Mouse (Mus musculus): Measurements from ENCODE around the gene Mroh9.
A peak's percentile ranks its signal among the peaks of the same experiment; 100 is the strongest.

Mroh9 gene

DNA sequence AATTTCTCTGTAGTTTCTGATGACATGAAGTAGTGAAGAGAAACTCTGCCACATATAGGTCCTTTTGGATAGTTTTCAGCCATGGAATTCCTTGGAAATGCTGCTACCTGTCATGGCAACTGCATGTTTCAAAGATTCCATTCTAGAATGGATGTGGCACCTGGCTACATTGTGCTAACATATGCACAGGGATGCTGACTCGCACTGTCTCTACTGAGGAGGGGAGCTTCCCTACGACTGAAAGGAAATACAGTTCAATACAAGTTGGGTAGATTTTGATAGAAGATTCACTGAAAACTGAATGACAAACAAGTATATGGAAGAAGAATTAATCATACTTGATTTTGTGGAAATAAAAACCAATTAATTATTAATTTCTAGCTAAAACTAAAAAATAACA lies at the start of gene Mroh9:
Gene Mroh9 (minus strand): TSS at position 101 of the 400 bp plus-strand sequence.
- no peak for DNase-seq (ENCODE audit: low spot score in 2 of 2)

- no peak for DNase-seq (ENCODE audit: low spot score in 2 of 2)
Measured at GRCm38 (mm10) chr1:163129976-163130375, 44.5 kb upstream of the Mroh9 start.

DNA sequence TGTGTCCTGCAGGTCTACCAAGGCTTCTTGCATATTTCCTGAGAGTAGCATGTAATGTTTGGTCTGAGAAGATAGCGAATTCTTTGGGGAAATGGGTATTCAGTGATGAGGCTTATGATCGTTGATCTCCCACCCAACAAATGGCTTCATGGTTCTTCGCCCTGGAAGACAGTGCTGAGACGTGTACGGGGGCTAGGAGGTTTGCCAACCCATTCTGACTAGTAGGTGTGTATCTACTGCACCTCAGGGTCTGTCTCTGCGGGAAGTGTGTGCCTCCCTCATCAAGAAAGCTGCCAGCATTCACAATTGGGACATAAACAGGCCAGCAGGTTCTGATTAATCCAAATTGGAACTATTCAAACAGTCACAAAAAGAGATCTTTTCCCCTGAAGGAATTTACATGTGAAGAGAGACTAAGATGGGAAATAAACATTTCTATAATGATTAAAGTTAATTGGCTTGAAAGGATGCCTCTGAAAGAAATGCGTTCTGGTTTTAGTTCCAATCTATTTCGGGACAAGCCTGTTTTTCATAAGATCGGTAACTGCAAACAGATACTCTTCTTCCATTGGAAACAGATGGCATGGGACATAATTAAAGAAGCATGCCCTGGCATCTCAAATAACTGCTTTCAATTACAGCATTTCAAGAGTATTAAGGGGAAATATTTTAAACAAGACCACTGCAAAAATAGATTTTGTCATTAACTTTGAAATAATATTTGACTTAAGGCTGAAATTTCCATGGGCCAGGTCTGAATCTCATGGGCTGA lies 43.8 kb upstream of the Mroh9 start:
- DNase-seq (ENCODE audit: low spot score in 2 of 2), result no peak

DNA sequence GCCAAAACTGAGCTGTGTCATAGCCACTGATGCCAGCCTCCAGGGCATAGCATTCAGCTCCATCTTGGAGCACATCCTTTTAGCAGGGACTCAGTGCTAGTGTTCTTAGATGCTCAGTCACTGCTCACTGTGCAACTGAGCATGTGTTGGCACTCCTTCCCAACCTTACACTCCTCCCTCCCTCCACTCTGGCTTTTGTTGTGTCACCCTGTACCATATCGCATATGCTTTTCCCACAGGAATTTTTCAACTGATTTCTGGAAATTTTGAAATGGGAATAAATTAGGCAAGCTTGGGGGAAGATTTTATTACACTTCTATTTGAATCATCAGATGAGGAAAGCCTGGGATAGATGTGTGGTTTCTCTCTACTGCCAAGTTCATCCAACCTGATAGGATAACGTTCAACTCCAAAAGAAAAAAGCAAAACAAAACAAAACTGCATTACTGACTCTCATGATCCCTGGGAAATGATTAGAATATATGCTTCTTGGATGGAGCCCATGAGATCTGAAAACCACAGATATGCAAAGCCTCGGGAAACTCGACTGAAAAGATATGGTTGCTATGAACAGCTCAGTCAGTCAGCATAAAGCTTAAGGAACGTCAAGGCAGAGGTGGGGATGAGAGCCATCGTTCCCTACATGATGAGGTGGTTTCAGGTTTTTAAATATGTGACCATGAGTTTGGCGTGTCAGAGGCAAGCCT lies 40.9 kb upstream of the Mroh9 start:
- no peak for DNase-seq (ENCODE audit: low spot score in 2 of 2)

DNA sequence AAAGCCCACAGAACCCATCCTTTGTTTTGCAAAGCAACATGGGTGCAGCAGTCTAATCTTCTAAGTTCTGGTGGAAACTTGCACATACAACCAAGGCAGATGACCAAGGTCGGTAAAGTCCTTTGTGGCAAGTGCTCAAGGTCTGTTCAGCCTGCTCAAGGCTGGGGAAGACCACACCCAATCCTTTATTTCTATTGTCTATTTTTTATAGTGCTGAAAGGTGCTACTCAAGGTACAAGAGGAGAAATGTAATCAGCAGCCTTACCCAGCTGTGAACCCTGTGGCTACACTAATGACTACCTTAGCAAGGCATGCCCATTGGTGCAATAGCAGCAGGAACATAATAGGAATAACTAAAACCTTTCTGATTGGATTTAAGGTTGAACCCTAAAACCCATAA lies 36.9 kb upstream of the Mroh9 start:
- no peak for DNase-seq (ENCODE audit: low spot score in 2 of 2)

GRCm38 (mm10) chr1:163113461-163114174 lies 28.1 kb upstream of the Mroh9 start:
- DNase-seq (ENCODE audit: low spot score in 2 of 2), result no peak

DNA sequence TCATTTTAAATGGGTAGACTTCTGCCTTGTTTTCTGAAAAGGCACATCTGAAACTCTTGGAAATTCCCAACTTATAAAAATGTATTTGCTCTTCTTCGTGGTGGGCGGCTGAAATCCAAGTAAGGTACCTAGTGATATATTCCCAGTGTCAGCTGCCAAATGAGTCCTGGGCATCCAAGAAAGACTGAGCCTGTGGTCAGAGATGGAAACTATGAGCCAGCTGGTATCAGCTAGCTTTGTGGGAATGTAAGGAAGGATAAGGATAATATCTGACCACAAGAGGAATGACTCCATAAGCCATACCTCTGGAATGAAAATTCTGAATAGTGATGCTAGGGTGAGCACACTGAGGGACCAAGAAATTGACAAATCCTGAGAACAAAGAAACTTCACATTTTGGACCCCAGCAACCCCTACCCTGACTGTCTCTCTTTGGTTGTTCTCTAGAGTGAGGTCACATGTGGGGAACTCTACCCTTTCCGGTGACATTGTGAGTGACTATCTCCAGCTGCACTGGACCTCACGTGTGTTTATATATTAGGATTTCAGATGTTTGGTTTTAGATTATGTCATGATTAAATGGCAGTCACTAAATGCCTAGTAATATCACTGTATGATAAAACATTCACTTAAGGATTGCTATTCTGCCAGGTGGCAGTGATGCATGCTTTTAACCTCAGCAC lies 27.2 kb upstream of the Mroh9 start:
- no peak for DNase-seq (ENCODE audit: low spot score in 2 of 2)

DNA sequence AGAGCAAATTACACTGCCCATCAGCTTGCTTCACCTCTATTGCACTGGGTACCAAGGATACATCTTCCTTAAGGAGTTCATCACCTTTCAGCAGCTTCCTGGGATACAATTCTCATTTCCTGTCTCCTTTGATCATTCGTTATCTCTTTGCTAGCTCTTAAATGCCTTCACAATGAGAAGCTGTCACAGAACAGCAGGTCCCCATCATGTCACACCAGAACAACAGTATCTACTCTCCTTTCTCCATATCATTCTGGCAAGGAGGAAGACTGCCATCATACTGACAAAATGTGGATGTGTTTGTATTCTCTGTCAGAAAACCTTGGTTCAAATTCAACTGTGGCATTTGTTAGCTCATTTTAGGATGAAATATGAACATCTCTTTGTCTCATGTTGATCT lies 19.5 kb upstream of the Mroh9 start:
- no peak for DNase-seq (ENCODE audit: low spot score in 2 of 2)

GRCm38 (mm10) chr1:163091438-163092155 lies 6.1 kb upstream of the Mroh9 start:
- DNase-seq (ENCODE audit: low spot score in 2 of 2), result no peak

- peak; percentile 12 to 36 for DNase-seq (ENCODE audit: low spot score in 2 of 2)
Measured at GRCm38 (mm10) chr1:163070502-163070901, 15.0 kb downstream of the Mroh9 start.

DNA sequence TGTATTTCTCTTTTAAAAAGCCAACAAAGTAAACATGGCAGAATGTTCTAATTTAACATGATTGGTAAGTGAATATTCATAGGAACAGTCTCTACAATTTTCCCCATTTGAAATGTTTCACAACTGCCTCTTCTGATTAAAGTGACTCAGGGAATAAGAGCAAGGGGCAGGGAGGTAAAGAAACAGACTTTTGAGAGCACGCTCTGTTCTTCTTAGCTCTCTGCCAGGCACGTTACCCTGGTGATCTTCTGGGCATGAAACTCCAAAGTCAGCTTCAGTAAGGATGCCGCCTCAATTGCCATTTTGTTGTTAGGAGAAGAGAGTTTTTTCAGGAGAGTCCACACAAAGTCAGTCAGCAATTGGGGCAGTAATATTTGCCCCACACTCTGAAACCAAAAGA lies 25.1 kb downstream of the Mroh9 start:
- DNase-seq (ENCODE audit: low spot score in 2 of 2), result no peak

DNA sequence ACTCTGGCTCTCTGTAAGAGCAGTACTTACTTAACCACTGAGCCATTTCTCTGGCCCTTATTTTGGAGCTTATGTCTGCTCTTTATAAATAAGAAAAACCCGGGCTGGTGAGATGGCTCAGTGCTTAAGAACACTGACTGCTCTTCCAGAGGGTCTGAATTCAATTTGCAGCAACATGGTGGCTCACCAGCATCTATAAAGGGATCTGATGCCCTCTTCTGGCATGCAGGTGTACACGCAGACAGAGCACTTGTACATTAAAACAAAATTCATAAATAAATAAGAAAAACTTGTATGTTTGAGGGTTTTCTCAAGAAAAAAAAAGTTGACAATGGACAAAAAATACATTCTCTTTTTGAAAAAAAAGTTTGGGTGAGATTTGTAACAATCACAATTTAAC lies 28.1 kb downstream of the Mroh9 start:
- no peak for DNase-seq (ENCODE audit: low spot score in 2 of 2)

GRCm38 (mm10) chr1:163055629-163056028 lies 29.8 kb downstream of the Mroh9 start:
- no peak for DNase-seq (ENCODE audit: low spot score in 2 of 2)

DNA sequence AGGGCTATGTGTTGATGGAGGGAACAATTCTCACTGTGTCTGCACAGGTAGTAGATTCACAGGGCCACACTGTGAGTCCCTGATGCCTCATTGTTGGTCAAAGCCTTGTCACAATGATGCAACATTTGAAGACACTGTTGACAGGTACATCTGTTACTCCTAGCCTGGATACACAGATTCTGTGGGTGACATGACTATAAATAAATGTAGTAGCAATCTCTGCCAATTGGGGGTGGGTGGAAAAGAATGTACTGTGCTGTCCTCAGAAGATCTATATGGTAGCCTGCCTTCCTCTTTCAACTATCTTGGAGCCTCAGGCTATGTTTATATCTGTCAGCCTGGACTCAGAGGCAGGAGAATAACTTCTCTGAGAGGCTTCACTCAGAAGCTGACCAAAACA lies 62.4 kb downstream of the Mroh9 start:
- no peak for DNase-seq (ENCODE audit: low spot score in 2 of 2)

DNA sequence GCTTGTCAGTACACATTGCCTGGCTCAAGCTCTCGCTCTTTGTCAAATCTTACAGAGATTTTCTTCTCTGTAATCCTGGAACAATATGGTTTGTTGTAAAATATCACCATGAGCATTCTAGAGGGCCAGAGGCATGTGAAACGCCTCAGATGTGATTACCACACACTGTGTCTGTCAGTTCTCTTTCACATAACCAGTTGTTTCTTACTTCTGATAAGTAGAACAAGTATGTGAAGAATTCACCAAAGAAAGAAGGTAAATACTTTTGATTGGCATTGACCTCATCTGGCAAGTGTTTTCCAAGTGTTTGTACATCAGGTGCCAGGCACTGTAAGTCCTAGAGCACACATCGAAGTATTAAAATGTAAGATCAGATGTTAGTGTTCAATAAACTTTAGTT lies 76.2 kb downstream of the Mroh9 start:
- no peak for DNase-seq (ENCODE audit: low spot score in 2 of 2)

GRCm38 (mm10) chr1:163003496-163003895 lies 82.0 kb downstream of the Mroh9 start:
- DNase-seq (ENCODE audit: low spot score in 2 of 2), result no peak

GRCm38 (mm10) chr1:163001271-163001829 lies 84.1 kb downstream of the Mroh9 start:
- no peak for DNase-seq (ENCODE audit: low spot score in 2 of 2)

GRCm38 (mm10) chr1:162987546-162987945 lies 97.9 kb downstream of the Mroh9 start:
- DNase-seq (ENCODE audit: low spot score in 2 of 2), result no peak

DNA sequence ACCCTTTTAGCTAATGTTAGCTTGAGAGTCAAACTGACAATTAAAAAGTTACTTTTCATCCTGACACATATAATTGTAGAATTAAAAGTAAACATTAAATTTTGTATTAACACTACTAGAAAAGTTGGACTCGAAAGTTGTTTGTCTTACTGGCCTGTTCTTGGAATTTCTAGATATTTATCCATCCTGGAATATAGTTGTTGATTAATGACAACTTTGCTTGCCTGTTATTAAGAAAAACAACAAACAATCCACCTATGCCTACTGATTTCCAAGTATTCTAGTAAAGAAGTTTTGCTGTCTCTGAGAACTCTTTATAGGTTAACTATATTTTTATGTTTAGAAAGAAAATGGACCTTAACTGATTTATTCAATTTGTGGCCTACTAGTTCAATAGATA lies 98.7 kb downstream of the Mroh9 start:
- no peak for DNase-seq (ENCODE audit: low spot score in 2 of 2)

DNA sequence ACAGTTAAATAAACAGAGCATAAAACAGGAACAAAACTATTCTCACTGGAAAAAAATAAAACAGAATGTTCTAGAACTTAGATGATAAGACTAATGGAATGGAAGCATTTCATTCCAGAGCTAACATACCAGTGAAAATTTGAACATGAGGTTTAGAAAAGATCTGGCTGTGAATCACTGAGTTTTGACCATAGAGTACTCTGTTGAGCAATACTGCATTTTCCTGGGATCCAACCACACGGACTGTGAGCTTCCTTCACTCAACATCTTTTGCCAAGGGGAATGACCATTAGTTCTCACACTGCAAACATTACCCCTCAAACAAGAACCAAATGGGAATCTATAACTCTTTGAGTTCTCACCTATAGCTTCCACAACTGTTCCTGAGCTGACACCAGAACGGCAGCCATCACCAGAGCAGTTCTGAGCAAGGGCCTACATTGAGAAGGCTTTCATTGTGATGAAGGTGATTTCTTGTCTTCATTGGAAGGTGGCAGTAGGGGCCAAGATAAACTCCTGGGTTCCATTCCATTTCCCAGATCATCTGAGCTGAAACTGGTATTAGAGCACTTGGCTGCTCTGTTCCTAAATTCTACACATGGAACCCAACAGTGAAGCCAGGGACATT lies 99.2 kb downstream of the Mroh9 start:
- DNase-seq (ENCODE audit: low spot score in 2 of 2), result no peak

DNA sequence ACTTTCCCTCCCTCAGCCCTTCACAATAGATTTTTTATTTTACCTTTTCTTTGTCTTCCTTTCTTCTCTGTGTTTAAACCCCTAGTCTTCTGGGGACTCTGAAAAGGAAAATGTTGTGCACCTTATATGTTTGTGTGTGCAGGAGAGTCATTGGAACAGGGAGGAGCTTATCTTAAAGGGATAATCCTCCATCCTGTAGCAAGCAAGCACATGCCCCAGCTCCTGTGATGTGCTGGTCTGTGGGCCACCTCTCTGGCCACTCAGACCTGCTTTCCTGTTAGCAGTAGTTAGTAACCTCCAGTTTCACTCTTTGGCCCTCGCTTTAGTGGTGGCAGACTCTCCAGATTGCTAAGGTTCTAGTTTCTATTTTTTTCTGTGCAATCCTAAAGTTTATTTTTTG lies 101.0 kb downstream of the Mroh9 start, which contains the start of gene Fmo3:
Gene Fmo3 (minus strand): TSS at position 101 of the 400 bp plus-strand sequence.
- no peak for DNase-seq (ENCODE audit: low spot score in 2 of 2)

Data from frontal cortex, postnatal 14 days (tissue).